Mouse (Mus musculus): ENCODE measurements around the gene Hdac11.

Hdac11 gene

GRCm38 (mm10) chr6:91155286-91155685 is 1.2 kb upstream of the Hdac11 start:
- no peak for TF ChIP-seq GATA4 (IDR thresholded peaks at IDR 0.05; ENCODE audit: insufficient replicate concordance, low read length)

- TF ChIP-seq GATA4 (IDR thresholded peaks at IDR 0.05; ENCODE audit: insufficient replicate concordance, low read length): no peak
Observed at GRCm38 (mm10) chr6:91156062-91156461, 403 bp upstream of the Hdac11 start.

- TF ChIP-seq GATA4 (IDR thresholded peaks at IDR 0.05; ENCODE audit: insufficient replicate concordance, low read length): no peak
Observed at GRCm38 (mm10) chr6:91157237-91157570, 739 bp downstream of the Hdac11 start.

- no peak for TF ChIP-seq GATA4 (IDR thresholded peaks at IDR 0.05; ENCODE audit: insufficient replicate concordance, low read length)
Observed at GRCm38 (mm10) chr6:91159047-91159446, 2.6 kb downstream of the Hdac11 start.

GRCm38 (mm10) chr6:91160399-91160798 is 3.9 kb downstream of the Hdac11 start:
- TF ChIP-seq GATA4 (IDR thresholded peaks at IDR 0.05; ENCODE audit: insufficient replicate concordance, low read length): no peak

DNA sequence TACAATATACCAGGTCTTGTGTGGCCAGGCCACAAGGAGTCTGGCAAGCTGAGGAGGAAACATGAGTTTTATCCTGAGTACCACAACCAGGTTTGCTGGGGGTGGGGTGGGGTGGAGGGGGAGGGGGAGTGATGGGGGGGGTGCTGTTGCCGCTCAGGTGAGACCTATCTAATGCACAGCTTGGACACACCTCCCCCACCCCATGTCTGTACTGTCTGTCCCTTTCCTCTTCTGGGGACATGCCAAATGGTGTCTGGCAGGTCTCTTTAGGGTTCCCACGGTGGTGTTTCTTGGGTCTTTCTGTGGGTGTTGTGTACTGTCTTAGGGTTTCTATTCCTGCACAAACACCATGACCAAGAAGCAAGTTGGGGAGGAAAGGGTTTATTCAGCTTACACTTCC is 4.5 kb downstream of the Hdac11 start:
- TF ChIP-seq GATA4 (IDR thresholded peaks at IDR 0.05; ENCODE audit: insufficient replicate concordance, low read length): no peak

- no peak for TF ChIP-seq GATA4 (IDR thresholded peaks at IDR 0.05; ENCODE audit: insufficient replicate concordance, low read length)
Observed at GRCm38 (mm10) chr6:91161506-91162235, 5.2 kb downstream of the Hdac11 start.

- no peak for TF ChIP-seq GATA4 (IDR thresholded peaks at IDR 0.05; ENCODE audit: insufficient replicate concordance, low read length)
Observed at GRCm38 (mm10) chr6:91162314-91162713, 5.8 kb downstream of the Hdac11 start.

- TF ChIP-seq GATA4 (IDR thresholded peaks at IDR 0.05; ENCODE audit: insufficient replicate concordance, low read length): no peak
Observed at GRCm38 (mm10) chr6:91163195-91163911, 6.9 kb downstream of the Hdac11 start.

GRCm38 (mm10) chr6:91164584-91164983 is 8.1 kb downstream of the Hdac11 start:
- no peak for TF ChIP-seq GATA4 (IDR thresholded peaks at IDR 0.05; ENCODE audit: insufficient replicate concordance, low read length)

DNA sequence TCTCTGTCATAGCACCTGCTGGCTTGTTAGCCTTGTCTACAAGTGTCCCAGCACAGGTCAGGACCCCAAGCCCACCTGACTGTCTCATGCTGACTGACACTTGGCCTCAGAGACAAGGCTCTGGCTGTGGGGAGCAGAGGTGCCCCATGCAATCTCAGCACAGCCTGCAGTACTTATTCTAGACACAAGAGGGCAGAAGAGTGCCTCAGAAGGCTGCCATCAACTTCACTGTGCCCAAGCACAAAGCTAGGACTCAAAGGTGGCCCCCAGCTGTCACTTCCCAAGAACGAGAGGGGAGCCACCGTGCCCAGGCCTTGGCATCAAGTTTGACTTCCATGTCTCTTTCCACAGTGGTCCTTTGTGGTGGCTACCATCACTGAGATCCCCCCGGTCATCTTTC is 8.7 kb downstream of the Hdac11 start:
- no peak for TF ChIP-seq GATA4 (IDR thresholded peaks at IDR 0.05; ENCODE audit: insufficient replicate concordance, low read length)

GRCm38 (mm10) chr6:91167828-91168227 is 11.4 kb downstream of the Hdac11 start:
- no peak for TF ChIP-seq GATA4 (IDR thresholded peaks at IDR 0.05; ENCODE audit: insufficient replicate concordance, low read length)

DNA sequence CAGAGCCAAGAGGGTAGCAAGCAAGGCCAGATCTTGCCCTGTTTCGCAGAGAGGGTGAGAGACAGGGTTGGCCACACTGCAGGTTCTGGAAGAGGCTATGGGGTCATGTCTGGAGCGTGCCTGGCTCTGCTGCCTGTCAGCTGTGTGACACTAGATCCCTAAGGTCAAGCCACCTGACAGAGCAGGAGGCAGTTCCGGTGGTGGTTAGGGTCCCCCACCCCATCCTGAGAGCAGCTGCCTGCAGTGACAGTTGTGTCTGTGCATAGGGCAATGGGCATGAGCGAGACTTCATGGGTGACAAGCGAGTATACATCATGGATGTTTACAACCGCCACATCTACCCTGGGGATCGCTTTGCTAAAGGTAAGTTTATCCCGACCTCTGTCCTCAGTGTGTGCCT is 12.7 kb downstream of the Hdac11 start:
- TF ChIP-seq GATA4 (IDR thresholded peaks at IDR 0.05; ENCODE audit: insufficient replicate concordance, low read length): no peak

- no peak for TF ChIP-seq GATA4 (IDR thresholded peaks at IDR 0.05; ENCODE audit: insufficient replicate concordance, low read length)
Observed at GRCm38 (mm10) chr6:91171396-91171895, 15.0 kb downstream of the Hdac11 start.

DNA sequence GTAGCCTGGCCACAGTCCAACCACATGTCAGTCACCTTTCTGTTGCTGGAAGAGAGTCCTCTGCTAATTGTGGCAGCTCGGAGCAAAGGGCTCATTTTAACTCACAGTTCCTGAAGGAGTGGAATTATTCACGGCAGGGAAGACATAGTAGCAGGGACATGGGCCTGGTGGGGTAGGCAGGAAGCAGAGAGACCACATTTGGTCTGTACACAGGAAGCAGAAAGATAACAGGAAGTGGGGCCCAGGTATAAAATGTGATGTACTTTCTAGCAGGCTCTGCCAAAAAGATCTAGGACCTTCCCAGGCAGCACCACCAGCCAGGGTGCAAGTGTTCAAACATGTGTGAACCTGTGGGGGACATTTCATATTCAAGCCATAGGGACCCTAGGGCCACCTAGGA is 15.9 kb downstream of the Hdac11 start:
- TF ChIP-seq GATA4 (IDR thresholded peaks at IDR 0.05; ENCODE audit: insufficient replicate concordance, low read length): no peak

DNA sequence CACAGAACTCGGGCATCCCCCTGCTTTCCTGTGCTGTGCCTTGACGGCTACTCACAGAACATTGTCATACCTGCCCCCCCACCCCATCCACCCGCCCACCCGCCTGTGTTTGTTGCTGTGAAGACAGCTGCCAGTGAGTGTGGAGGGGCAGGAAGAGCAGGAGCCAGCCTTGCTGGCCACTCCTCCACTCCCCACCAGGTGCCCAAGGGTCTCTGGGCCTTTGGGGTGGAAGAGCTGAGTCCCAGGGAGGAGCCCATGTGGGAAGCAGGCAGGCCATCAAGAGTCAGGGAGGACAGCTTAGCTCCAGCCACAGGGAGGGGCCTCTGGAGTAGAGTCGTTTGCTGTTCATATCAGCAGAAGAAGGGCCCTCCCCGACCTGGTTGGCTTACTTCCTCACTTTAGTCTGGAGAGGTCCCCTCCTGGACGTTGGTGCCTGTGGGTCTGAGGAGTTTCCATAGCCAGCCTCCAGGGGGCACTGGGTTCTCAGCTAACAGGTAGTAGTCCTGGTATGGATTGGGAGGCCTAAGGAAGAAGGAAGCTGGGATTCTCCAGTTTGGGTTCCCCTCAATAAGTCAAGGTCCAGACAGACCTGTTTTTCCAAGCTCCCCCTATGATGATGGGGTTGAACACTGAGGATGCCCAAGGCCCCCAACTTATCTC is 16.9 kb downstream of the Hdac11 start:
- TF ChIP-seq GATA4 (IDR thresholded peaks at IDR 0.05; ENCODE audit: insufficient replicate concordance, low read length): no peak

Data from liver, adult (tissue).